Mouse (Mus musculus) retina, postnatal 1 day (tissue): ENCODE measurements at regions not wholly inside any gene's neighbourhood (a gene's known extent, or its start where the extent isn't known, plus 50 kb on each side); places are given as distances from the start of the nearest gene placed in this dataset.
A peak's percentile ranks its signal among the peaks of the same experiment; 100 is the strongest.

Experiments used
- DNase-seq: peaks from one replicate; pipeline ENCODE4 v3.0.0-alpha.2; 2012

- no peak for DNase-seq
Measured at GRCm38 (mm10) chr14:81957234-81957633, 1973.4 kb downstream of the Olfm4 start.

DNA sequence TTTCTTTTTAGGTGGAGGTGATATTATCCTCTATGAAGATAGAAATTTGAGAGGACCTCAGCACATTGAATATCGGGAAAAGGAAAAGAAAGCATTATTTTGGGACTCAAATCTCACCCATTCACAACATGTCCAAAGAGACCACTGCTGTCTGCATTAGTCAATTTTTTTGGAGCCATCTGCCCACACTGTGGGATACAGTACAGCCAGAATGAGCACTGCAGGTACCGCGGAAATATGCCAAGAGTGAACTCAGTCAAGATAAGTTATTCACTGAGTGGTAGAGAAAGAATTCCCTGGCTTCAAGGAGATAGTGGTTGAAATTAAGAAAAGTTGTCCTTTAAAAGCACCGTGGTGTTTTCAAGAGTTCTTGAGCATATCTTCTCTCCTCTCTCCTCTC lies 2003.9 kb downstream of the Olfm4 start:
- no peak for DNase-seq

DNA sequence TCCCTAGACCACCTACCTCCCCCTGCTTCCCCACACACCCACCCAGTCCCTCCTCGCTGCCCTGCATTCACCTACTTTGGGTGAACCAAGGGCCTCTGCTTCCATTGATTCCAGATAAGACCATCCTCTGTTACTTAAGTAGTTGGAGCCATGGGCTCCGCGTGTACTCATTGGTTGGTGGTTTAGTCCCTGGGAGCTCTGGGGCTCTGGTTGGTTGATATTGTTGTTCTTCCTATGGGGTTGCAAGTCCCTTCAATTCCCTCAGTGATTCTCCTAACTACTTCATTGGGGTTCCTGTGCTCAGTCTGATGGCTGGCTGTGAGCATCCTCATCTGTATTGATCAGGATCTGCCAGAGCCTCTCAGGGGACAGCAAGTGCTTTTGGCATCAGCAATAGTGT lies 2004.5 kb downstream of the Olfm4 start:
- DNase-seq = no peak

DNA sequence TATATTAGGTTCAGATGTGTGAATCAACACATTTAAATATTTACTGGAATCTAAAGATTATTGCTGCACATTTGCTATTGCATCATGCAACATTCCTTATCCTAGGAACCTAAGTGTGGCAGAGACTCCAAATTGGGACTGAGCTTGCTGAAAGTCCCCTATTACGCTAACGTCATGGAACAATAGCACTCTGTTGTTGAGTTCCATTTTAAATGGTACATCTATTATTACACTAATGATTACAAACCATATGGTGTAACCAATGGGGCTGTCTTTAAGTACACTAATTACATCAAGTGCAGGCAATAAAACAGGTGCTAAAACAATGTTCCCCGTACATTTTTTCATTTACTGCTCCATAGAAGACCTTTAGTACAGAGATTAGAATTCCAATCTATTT lies 2018.9 kb downstream of the Olfm4 start:
- DNase-seq = peak; percentile 1

DNA sequence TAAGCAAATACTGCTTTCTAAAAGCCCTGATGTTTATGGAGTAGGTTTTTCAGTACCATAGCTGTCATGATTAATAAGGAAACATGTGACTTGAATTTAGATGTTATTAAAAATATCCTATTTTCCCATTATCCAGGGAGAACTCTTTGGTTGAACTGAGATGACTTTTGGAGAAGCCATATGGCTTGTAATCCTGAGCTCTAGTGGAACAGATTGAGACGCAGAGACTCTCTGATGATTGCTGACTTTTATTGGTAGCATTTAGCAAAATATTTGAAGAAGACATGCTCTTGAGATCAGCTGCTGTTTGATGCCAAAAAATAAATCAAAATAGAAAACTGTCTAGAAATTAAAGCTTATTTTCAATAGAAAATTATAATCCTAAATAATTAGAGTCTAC lies 2030.8 kb downstream of the Olfm4 start:
- no peak for DNase-seq
